Mouse (Mus musculus): Measurements from ENCODE around the gene Zfp457. TPM values are rescaled to one million over a fixed set of nuclear protein-coding genes. Genes with fewer than 3 reads are reported as not detected.

Gene Zfp457
- 0.42 and 0.44 TPM in 2 replicates for polyA plus RNA-seq (2012; rRNA removed)
- polyA plus RNA-seq (2014; fragmentation: Nextera tagmentation; extraction: Ambion mirVana) = 0.24 TPM in 1 of 2 replicates, not detected in the other

GRCm38 (mm10) chr13:67305822-67306672 is at the start of gene Zfp457:
TSS of gene Zfp457 (minus strand) at chr13:67306485.
- DNase-seq (ENCODE audit: low read depth in 3 of 3, low spot score in 3 of 3) (peak; percentile 72 to 80 (median 78)), ATAC-seq (ENCODE audit: insufficient read depth) (peak; percentile 95)
- peak within 1 kb of the TSS; percentile 74 to 75 for H3K4me3 ChIP-seq (ENCODE audit: insufficient read depth in 1 of 2, low read depth in 2 of 2, low read length in 2 of 2)
- peak within 1 kb of the TSS; percentile 71 for H3K9ac ChIP-seq (replicated peaks)
- no peak within 1 kb of the TSS for H3K27ac ChIP-seq
- H3K4me2 ChIP-seq (ENCODE audit: low read depth) = peak within 1 kb of the TSS; percentile 82
- H3K4me1 ChIP-seq (replicated peaks; ENCODE audit: control insufficient read depth in 2 of 2, insufficient read depth in 2 of 2, low read length in 1 of 2) = peaks cover 4 to 5% of the 10 kb centered on the region in 2 experiments; a peak in 1 of 4 replicates
- WGBS (ENCODE audit: insufficient replicate concordance) = 7% methylated on average over 16 of the region's 16 CpGs
- no peaks in the 10 kb centered on the region for H3K36me3 ChIP-seq (replicated peaks; ENCODE audit: control insufficient read depth, insufficient read depth, low read depth)
- no peaks in the 10 kb centered on the region for H3K27me3 ChIP-seq (ENCODE audit: control insufficient read depth, insufficient read depth, low read length)
- TF ChIP-seq EP300 (IDR thresholded peaks at IDR 0.05; ENCODE audit: low read depth) (no peak), CTCF (IDR thresholded peaks at IDR 0.05; ENCODE audit: low read depth) (no peak)
- no peaks in the 10 kb centered on the region for H3K9me3 ChIP-seq (ENCODE audit: control insufficient read depth, low read length)

GRCm38 (mm10) chr13:67351854-67352253 is 45.6 kb upstream of the Zfp457 start:
- ATAC-seq (ENCODE audit: insufficient read depth) = no peak

DNA sequence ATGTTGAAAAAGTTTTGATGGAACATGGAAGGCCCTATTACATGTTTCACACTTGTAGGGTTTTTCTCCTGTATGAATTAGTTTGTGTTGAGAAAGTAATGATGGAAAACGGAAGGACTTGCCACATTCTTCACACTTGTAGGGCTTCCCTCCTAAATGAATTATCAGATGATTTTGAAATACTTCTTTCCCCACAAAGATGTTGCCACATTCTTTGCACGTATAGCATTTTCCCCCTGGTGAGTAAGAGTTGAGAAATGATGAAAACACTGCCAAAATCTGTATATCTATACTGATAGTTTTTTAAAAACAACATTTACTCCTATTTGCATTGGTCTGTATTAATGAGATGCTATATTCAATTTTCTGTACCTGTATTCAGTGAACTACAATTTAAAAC is 37.1 kb upstream of the Zfp457 start:
- no peaks in the 10 kb centered on the region for H3K27me3 ChIP-seq (ENCODE audit: control insufficient read depth, insufficient read depth, low read length)
- no peak for ATAC-seq (ENCODE audit: insufficient read depth)
- H3K27ac ChIP-seq = no peak overlapping the region
- H3K9me3 ChIP-seq (ENCODE audit: control insufficient read depth, low read length) = no peaks in the 10 kb centered on the region
- H3K9ac ChIP-seq (replicated peaks) = no peak overlapping the region
- H3K4me3 ChIP-seq (ENCODE audit: insufficient read depth in 1 of 2, low read depth in 2 of 2, low read length in 2 of 2) = no peak overlapping the region
- no peaks in the 10 kb centered on the region for H3K4me1 ChIP-seq (replicated peaks; ENCODE audit: control insufficient read depth in 2 of 2, insufficient read depth in 2 of 2, low read length in 1 of 2)
- no peak for DNase-seq (ENCODE audit: low read depth in 3 of 3, low spot score in 3 of 3)
- WGBS (ENCODE audit: insufficient replicate concordance) = 67% methylated on average over 2 of the region's 2 CpGs
- H3K36me3 ChIP-seq (replicated peaks; ENCODE audit: control insufficient read depth, insufficient read depth, low read depth) = no peaks in the 10 kb centered on the region; the same call in none of the 2 replicates
- H3K4me2 ChIP-seq (ENCODE audit: low read depth) = no peak overlapping the region
- no peak for TF ChIP-seq CTCF (IDR thresholded peaks at IDR 0.05; ENCODE audit: low read depth)
- no peak for TF ChIP-seq EP300 (IDR thresholded peaks at IDR 0.05; ENCODE audit: low read depth)

More at GRCm38 (mm10) chr13:67351854-67352253, 45.6 kb upstream of the Zfp457 start:
- H3K27ac ChIP-seq = no peak overlapping the region
- no peak for DNase-seq (ENCODE audit: low read depth in 3 of 3, low spot score in 3 of 3)
- H3K27me3 ChIP-seq (ENCODE audit: control insufficient read depth, insufficient read depth, low read length) = no peaks in the 10 kb centered on the region
- no peak overlapping the region for H3K4me3 ChIP-seq (ENCODE audit: insufficient read depth in 1 of 2, low read depth in 2 of 2, low read length in 2 of 2)
- no peaks in the 10 kb centered on the region for H3K4me1 ChIP-seq (replicated peaks; ENCODE audit: control insufficient read depth in 2 of 2, insufficient read depth in 2 of 2, low read length in 1 of 2)
- H3K9me3 ChIP-seq (ENCODE audit: control insufficient read depth, low read length) = no peaks in the 10 kb centered on the region
- H3K9ac ChIP-seq (replicated peaks) = no peak overlapping the region
- no peak for TF ChIP-seq EP300 (IDR thresholded peaks at IDR 0.05; ENCODE audit: low read depth)
- TF ChIP-seq CTCF (IDR thresholded peaks at IDR 0.05; ENCODE audit: low read depth) = no peak
- H3K36me3 ChIP-seq (replicated peaks; ENCODE audit: control insufficient read depth, insufficient read depth, low read depth) = no peaks in the 10 kb centered on the region
- no peak overlapping the region for H3K4me2 ChIP-seq (ENCODE audit: low read depth)

DNA sequence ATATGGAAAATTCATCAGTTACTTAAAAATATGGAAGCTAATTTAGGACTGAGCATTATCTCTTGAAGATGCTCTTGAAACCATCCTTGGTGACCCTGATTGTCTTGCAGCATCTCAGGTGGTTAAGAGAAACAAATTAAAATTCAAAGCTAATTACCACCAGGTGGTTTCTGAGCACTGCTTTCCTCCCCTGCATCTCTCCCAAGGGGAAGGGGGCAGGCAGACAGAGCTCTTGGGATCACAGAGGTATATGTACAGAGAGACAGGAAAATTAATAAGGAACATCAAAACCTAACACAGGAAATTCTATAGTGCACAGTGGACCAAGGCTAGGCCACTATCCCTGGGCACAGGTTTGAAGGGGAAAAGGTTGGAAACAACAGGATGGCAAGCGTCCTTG is 26.6 kb upstream of the Zfp457 start:
- 0 out of 4 replicates have a peak, but pooled peaks cover 0 to 6% of the 10 kb centered on the region in 2 experiments for H3K4me1 ChIP-seq (replicated peaks; ENCODE audit: control insufficient read depth in 2 of 2, insufficient read depth in 2 of 2, low read length in 1 of 2)
- no peaks in the 10 kb centered on the region for H3K9me3 ChIP-seq (ENCODE audit: control insufficient read depth, low read length)
- no peak for TF ChIP-seq CTCF (IDR thresholded peaks at IDR 0.05; ENCODE audit: low read depth)
- no peak for TF ChIP-seq EP300 (IDR thresholded peaks at IDR 0.05; ENCODE audit: low read depth)
- peak overlapping the region; percentile 74 for H3K9ac ChIP-seq (replicated peaks)
- DNase-seq (ENCODE audit: low read depth in 3 of 3, low spot score in 3 of 3) = no peak
- peak overlapping the region; percentile 57 for H3K4me2 ChIP-seq (ENCODE audit: low read depth)
- no peak overlapping the region for H3K27ac ChIP-seq
- 45% methylated on average over 1 of the region's 1 CpGs for WGBS (ENCODE audit: insufficient replicate concordance)
- 0 out of 2 replicates have a peak, but pooled peaks have one; percentile 20 for ATAC-seq (ENCODE audit: insufficient read depth)
- peak overlapping the region; percentile 55 to 95; a peak in 3 of 4 replicates for H3K4me3 ChIP-seq (ENCODE audit: insufficient read depth in 1 of 2, low read depth in 2 of 2, low read length in 2 of 2)
- H3K27me3 ChIP-seq (ENCODE audit: control insufficient read depth, insufficient read depth, low read length) = no peaks in the 10 kb centered on the region
- no peaks in the 10 kb centered on the region for H3K36me3 ChIP-seq (replicated peaks; ENCODE audit: control insufficient read depth, insufficient read depth, low read depth)
